Mouse (Mus musculus) erythroblast, adult 5-6 weeks (primary cell): ENCODE data around the gene Ramp2. TPM values are rescaled to one million over a fixed set of nuclear protein-coding genes. Genes with fewer than 3 reads are reported as not detected.

Source experiments
- ATAC-seq: replicated peaks from 2 replicates; pipeline ENCODE4 v1.8.0; 2016; ENCODE audit warnings: moderate number of reproducible peaks, mild to moderate bottlenecking, moderate TSS enrichment, inconsistent platforms; ENCODE audit not compliant: poor library complexity, low FRiP score, severe bottlenecking
- total RNA-seq, 2 experiments: library from RNA; stranded (forward) in 1 of 2; stranded (reverse) in 1 of 2; fragments of 150-400 nt in 1 of 2; fragments of 200-764, 138-1000 nt in 1 of 2; gene quantifications; 2 replicates each; pipeline versions ENCODE4 v1.2.3 to v1.2.4; 2015 to 2017; ENCODE audit warnings: low replicate concordance in 2 of 2

The Ramp2 gene
- total RNA-seq (2015; ENCODE audit: low replicate concordance), result 2.7 TPM in 1 of 2 replicates, not detected in the other
- total RNA-seq (2017; ENCODE audit: low replicate concordance), result not detected in 2 replicates

- ATAC-seq, result no peak
Measured at GRCm38 (mm10) chr11:101245855-101246701, at the start of gene Ramp2. Gene Ramp2 (plus strand): TSS chr11:101246028.

- ATAC-seq, result no peak
Measured at GRCm38 (mm10) chr11:101196175-101196574, 49.7 kb upstream of the Ramp2 start.

- ATAC-seq, result peak; percentile 48; the same call in 1 of the 2 replicates
Measured at GRCm38 (mm10) chr11:101199555-101199954, 46.3 kb upstream of the Ramp2 start.

GRCm38 (mm10) chr11:101200986-101201385 lies 44.8 kb upstream of the Ramp2 start:
- peak; percentile 71; the same call in 1 of the 2 replicates for ATAC-seq

GRCm38 (mm10) chr11:101211970-101212369 lies 33.9 kb upstream of the Ramp2 start:
- peak; percentile 88 for ATAC-seq

GRCm38 (mm10) chr11:101216936-101217335 lies 28.9 kb upstream of the Ramp2 start:
- ATAC-seq, result no peak

GRCm38 (mm10) chr11:101218436-101219055 lies 27.3 kb upstream of the Ramp2 start:
- no peak for ATAC-seq

- ATAC-seq, result no peak
Measured at GRCm38 (mm10) chr11:101220853-101221252, 25.0 kb upstream of the Ramp2 start.

- no peak for ATAC-seq
Measured at GRCm38 (mm10) chr11:101221306-101221986, 24.4 kb upstream of the Ramp2 start.

GRCm38 (mm10) chr11:101224337-101224736 lies 21.5 kb upstream of the Ramp2 start:
- no peak for ATAC-seq

GRCm38 (mm10) chr11:101225331-101226064 lies 20.3 kb upstream of the Ramp2 start:
- peak; percentile 28 for ATAC-seq

- ATAC-seq, result peak; percentile 95
Measured at GRCm38 (mm10) chr11:101226065-101226701, 19.6 kb upstream of the Ramp2 start, which contains the start of gene Ezh1. Gene Ezh1 (minus strand): TSS chr11:101226463.

- no peak for ATAC-seq
Measured at GRCm38 (mm10) chr11:101229361-101229900, 16.4 kb upstream of the Ramp2 start.

- ATAC-seq, result no peak
Measured at GRCm38 (mm10) chr11:101230061-101230511, 15.7 kb upstream of the Ramp2 start.

GRCm38 (mm10) chr11:101230526-101230925 lies 15.3 kb upstream of the Ramp2 start:
- ATAC-seq, result no peak

- no peak for ATAC-seq
Measured at GRCm38 (mm10) chr11:101230991-101231871, 14.6 kb upstream of the Ramp2 start.

GRCm38 (mm10) chr11:101232010-101232839 lies 13.6 kb upstream of the Ramp2 start:
- no peak for ATAC-seq
